Mouse (Mus musculus) forebrain, postnatal 0 days (tissue): ENCODE results near the gene Chadl. TPM values are rescaled to one million over a fixed set of nuclear protein-coding genes. Genes with fewer than 3 reads are reported as not detected.

Source experiments
- ATAC-seq: fragments of 200-750 bp; cut with Nextera tagmentation; 2 replicates; pipeline ENCODE4 v1.8.0; 2017; ENCODE audit warnings: mild to moderate bottlenecking, moderate library complexity
- DNase-seq: peaks from one replicate; pipeline ENCODE4 v3.0.0-alpha.2; 2015
- H3K27ac ChIP-seq: fragments of 300-500 bp; sonication (generic); 2 replicates; pipeline ENCODE4 v1.5.1; 2014; ENCODE audit warnings: low read depth, mild to moderate bottlenecking, antibody characterized with exemption, low read length, moderate library complexity, mixed read lengths
- H3K27me3 ChIP-seq: fragments of 300-500 bp; sonication (generic); 2 replicates; pipeline ENCODE4 v1.6.1; 2014; ENCODE audit warnings: mild to moderate bottlenecking, low read length, mixed read lengths; ENCODE audit not compliant: insufficient read depth
- H3K36me3 ChIP-seq: fragments of 300-500 bp; sonication (generic); 2 replicates; pipeline ENCODE4 v1.6.1; 2014; ENCODE audit warnings: mild to moderate bottlenecking, moderate library complexity; ENCODE audit not compliant: insufficient read depth
- H3K4me1 ChIP-seq: fragments of 300-500 bp; sonication (generic); 2 replicates; pipeline ENCODE4 v1.6.1; 2014; ENCODE audit warnings: antibody characterized with exemption; ENCODE audit not compliant: insufficient read depth
- H3K4me2 ChIP-seq: fragments of 300-500 bp; sonication (generic); 2 replicates; pipeline ENCODE4 v1.6.1; 2014; ENCODE audit warnings: low read depth, mild to moderate bottlenecking, moderate library complexity
- H3K4me3 ChIP-seq: fragments of 300-500 bp; sonication (generic); 2 replicates; pipeline ENCODE4 v1.5.1; 2014; ENCODE audit warnings: low read depth, low read length, mixed read lengths
- H3K9ac ChIP-seq: fragments of 300-500 bp; sonication (generic); 2 replicates; pipeline ENCODE4 v1.6.1; 2014; ENCODE audit warnings: mild to moderate bottlenecking
- H3K9me3 ChIP-seq: fragments of 300-500 bp; sonication (generic); 2 replicates; pipeline ENCODE4 v1.6.1; 2016; ENCODE audit warnings: low read length
- CTCF ChIP-seq: sonication (generic); IDR thresholded peaks from 2 replicates; pipeline ENCODE4 v1.5.1; 2016; ENCODE audit warnings: antibody characterized with exemption, control low read depth, low read depth
- WGBS: fragments of 180-500 bp; shearing (Covaris S2); extraction: QIAGEN DNeasy Blood & Tissue Kit; methylation state at CpG from one replicate; pipeline ENCODE4 v1.1.7; 2014; 5-methylcytosine and 5-hydroxymethylcytosine counted together
- polyA plus RNA-seq: library from polyadenylated mRNA; unstranded; fragments of >200 nt; fragmentation: Nextera tagmentation; extraction: Ambion mirVana; gene quantifications from 2 replicates; pipeline ENCODE4 v1.2.1, GENCODE M21; 2015
- total RNA-seq: library from RNA; depleted of rRNA; stranded (reverse); fragments of >200 nt; gene quantifications from 2 replicates; pipeline ENCODE4 v1.2.3, GENCODE M21; 2014

The Chadl gene
- total and polyA plus RNA-seq, 2 experiments from 2014 or later = 31.9 to 52.8 TPM

- Histone ChIP-seq H3K36me3 (0 out of 2 replicates have a peak, but pooled peaks cover 2% of the 10 kb centered on the region), H3K4me2 (peak overlapping the region; percentile 91), H3K27ac (peak overlapping the region; percentile 73; the same call in 1 of the 2 replicates), H3K4me3 (peak overlapping the region; percentile 93), H3K9ac (peak overlapping the region; percentile 75), H3K27me3 (no peaks in the 10 kb centered on the region), H3K4me1 (peaks cover 10% of the 10 kb centered on the region), H3K9me3 (no peaks in the 10 kb centered on the region)
- 4% methylated on average over 41 of the region's 41 CpGs for WGBS
- peak; percentile 99 for DNase-seq
- no peak for TF ChIP-seq CTCF
- peak; percentile 99 for ATAC-seq
These were observed 32.9 kb upstream of the Chadl start for GRCm38 (mm10) chr15:81729792-81730635.

- Histone ChIP-seq H3K4me1 (peaks cover 10% of the 10 kb centered on the region), H3K9ac (peak overlapping the region; percentile 75), H3K9me3 (no peaks in the 10 kb centered on the region), H3K36me3 (0 out of 2 replicates have a peak, but pooled peaks cover 2% of the 10 kb centered on the region), H3K4me3 (peak overlapping the region; percentile 93), H3K27me3 (no peaks in the 10 kb centered on the region), H3K27ac (peak overlapping the region; percentile 73), H3K4me2 (peak overlapping the region; percentile 91)
- ATAC-seq (peak; percentile 15), DNase-seq (no peak)
- WGBS = 1% methylated on average over 49 of the region's 49 CpGs
- no peak for TF ChIP-seq CTCF
These were observed 32.2 kb upstream of the Chadl start for GRCm38 (mm10) chr15:81729241-81729791.

DNA sequence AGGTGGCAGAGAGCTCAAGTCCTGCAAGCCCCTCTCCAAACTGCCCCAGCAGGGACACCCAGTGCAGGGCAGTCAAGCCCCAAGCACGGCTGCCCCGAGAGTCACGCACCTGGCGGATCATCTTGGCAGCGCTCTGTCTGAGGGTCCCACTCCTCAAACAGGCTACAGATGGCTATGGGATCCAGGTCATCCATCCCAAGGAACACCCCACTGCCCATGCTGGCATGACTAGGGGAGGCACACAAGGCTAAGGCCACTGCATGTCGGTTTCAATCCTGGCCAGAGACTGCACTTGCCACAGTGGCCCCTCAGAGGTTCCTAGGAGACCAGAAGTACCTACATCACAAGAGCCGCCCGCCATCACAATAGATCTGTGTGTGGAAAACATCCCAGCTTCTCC lies 28.9 kb upstream of the Chadl start:
- peaks cover 34% of the 10 kb centered on the region for H3K36me3 ChIP-seq
- H3K9ac ChIP-seq = no peak overlapping the region
- no peak overlapping the region for H3K4me3 ChIP-seq
- no peaks in the 10 kb centered on the region for H3K9me3 ChIP-seq
- H3K27ac ChIP-seq = no peak overlapping the region
- DNase-seq (no peak), ATAC-seq (no peak)
- TF ChIP-seq CTCF = no peak
- 98% methylated on average over 8 of the region's 8 CpGs for WGBS
- no peak overlapping the region for H3K4me2 ChIP-seq
- peaks cover 10% of the 10 kb centered on the region for H3K4me1 ChIP-seq
- no peaks in the 10 kb centered on the region for H3K27me3 ChIP-seq

DNA sequence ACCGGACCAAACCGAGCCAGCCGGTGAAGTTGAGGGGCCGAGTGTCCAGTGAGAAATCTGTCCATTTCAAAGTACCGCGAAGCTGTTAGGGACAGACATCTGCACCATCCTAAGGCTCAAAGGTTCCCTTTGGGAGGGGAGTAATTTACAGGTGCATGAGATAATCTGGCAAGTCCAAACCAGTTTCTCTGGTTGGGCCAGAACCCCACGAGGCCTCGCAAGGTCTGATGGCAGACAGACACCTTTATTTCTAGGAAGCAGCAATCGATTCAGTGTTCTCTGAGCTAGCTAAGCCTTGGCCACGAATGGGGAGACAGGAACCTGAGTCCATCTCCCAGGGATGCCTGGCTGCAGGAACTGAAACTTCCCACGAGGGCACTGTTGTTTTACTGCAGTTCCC lies 26.6 kb upstream of the Chadl start:
- TF ChIP-seq CTCF = no peak
- Histone ChIP-seq H3K9me3 (no peaks in the 10 kb centered on the region), H3K4me2 (no peak overlapping the region), H3K27me3 (no peaks in the 10 kb centered on the region), H3K4me3 (no peak overlapping the region), H3K9ac (no peak overlapping the region), H3K4me1 (peaks cover 7% of the 10 kb centered on the region), H3K27ac (no peak overlapping the region), H3K36me3 (peaks cover 56% of the 10 kb centered on the region)
- WGBS = 95% methylated on average over 11 of the region's 11 CpGs
- DNase-seq (no peak), ATAC-seq (no peak)

DNA sequence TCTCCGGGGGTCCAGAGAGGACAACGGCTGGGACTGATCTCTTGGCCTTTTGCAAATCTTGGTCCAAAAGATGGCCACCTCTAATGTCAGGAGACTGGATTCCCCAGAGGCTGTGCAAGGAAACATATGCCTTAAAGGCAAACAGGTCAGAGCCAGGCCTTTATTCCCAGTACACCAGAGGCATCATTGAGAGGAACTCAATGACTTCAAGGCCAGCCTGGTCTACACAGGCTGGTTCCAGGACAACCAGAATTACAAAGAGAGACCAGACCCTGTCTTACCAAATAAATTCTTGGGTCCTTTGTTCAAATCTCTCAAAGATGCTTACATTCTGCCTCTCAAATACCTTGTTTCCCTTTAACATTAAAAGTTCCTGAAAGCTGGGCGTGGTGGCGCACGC lies 25.3 kb upstream of the Chadl start:
- Histone ChIP-seq H3K4me3 (no peak overlapping the region), H3K36me3 (peaks cover 63% of the 10 kb centered on the region), H3K4me1 (no peaks in the 10 kb centered on the region), H3K27ac (no peak overlapping the region), H3K4me2 (no peak overlapping the region), H3K27me3 (no peaks in the 10 kb centered on the region), H3K9ac (no peak overlapping the region), H3K9me3 (no peaks in the 10 kb centered on the region)
- no peak for TF ChIP-seq CTCF
- WGBS = 93% methylated on average over 5 of the region's 5 CpGs
- ATAC-seq (no peak), DNase-seq (no peak)

DNA sequence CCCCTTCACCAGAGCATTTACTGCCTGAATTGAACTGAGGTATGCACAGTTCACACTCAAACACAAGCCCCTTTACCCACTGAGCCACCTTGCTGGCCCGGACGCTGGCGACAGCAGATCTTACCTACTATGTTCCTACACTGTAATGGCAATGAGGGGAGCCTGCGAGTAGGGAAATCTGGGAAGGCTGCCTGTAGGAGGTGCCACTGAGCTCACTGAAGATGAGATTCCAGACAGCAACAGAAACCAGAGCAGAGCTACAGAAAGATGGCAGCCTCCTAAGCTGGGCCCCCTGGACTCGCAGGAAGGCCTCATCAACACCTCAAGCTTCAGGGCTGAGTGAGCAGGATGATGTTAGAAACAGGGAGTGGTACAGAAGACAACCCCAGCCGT lies 22.0 kb upstream of the Chadl start:
- Histone ChIP-seq H3K9ac (no peak overlapping the region), H3K36me3 (peaks cover 83% of the 10 kb centered on the region), H3K4me3 (no peak overlapping the region), H3K27ac (peak overlapping the region; percentile 82), H3K27me3 (no peaks in the 10 kb centered on the region), H3K4me1 (no peaks in the 10 kb centered on the region), H3K9me3 (no peaks in the 10 kb centered on the region), H3K4me2 (no peak overlapping the region)
- no peak; the same call in 1 of the 2 replicates for TF ChIP-seq CTCF
- no peak for DNase-seq
- 90% methylated on average over 6 of the region's 6 CpGs for WGBS
- ATAC-seq = no peak
